Mouse (Mus musculus) limb, embryonic 14.5 days (tissue): Measurements from ENCODE around the gene Trp53tg5. TPM values are rescaled to one million over a fixed set of nuclear protein-coding genes. Genes with fewer than 3 reads are reported as not detected.

Experiments used
- ATAC-seq: fragments of 200-750 bp; cut with Nextera tagmentation; 2 replicates; pipeline ENCODE4 v1.8.0; 2017; ENCODE audit warnings: low read depth, moderate number of reproducible peaks, moderate TSS enrichment; ENCODE audit not compliant: low FRiP score
- DNase-seq: peaks from one replicate; pipeline ENCODE4 v3.0.0-alpha.2; 2015; ENCODE audit warnings: low spot score
- H3K27ac ChIP-seq: fragments of 300-500 bp; sonication (generic); replicated peaks from 2 replicates; pipeline ENCODE4 v1.5.1; 2014; ENCODE audit warnings: low read depth, mild to moderate bottlenecking, low read length, moderate library complexity, mixed read lengths
- H3K27me3 ChIP-seq: fragments of 300-500 bp; sonication (generic); 2 replicates; pipeline ENCODE4 v1.6.1; 2014; ENCODE audit warnings: low read length, mixed read lengths; ENCODE audit not compliant: control insufficient read depth, insufficient read depth
- H3K36me3 ChIP-seq: fragments of 300-500 bp; sonication (generic); 2 replicates; pipeline ENCODE4 v1.6.1; 2014; ENCODE audit warnings: mild to moderate bottlenecking, low read length, moderate library complexity, mixed read lengths; ENCODE audit not compliant: control insufficient read depth, insufficient read depth
- H3K4me1 ChIP-seq: fragments of 300-500 bp; sonication (generic); 2 replicates; pipeline ENCODE4 v1.6.1; 2014; ENCODE audit warnings: antibody characterized with exemption, low read length, mixed read lengths; ENCODE audit not compliant: control insufficient read depth, insufficient read depth
- H3K4me2 ChIP-seq: fragments of 300-500 bp; sonication (generic); replicated peaks from 2 replicates; pipeline ENCODE4 v1.6.1; 2014; ENCODE audit warnings: low read depth, mild to moderate bottlenecking, low read length, moderate library complexity; ENCODE audit not compliant: severe bottlenecking
- H3K4me3 ChIP-seq: fragments of 300-500 bp; sonication (generic); replicated peaks from 2 replicates; pipeline ENCODE4 v1.5.1; 2014; ENCODE audit warnings: low read length
- H3K9ac ChIP-seq: fragments of 300-500 bp; sonication (generic); 2 replicates; pipeline ENCODE4 v1.6.1; 2014; ENCODE audit warnings: mild to moderate bottlenecking, low read depth, low read length, moderate library complexity; ENCODE audit not compliant: severe bottlenecking
- H3K9me3 ChIP-seq: fragments of 300-500 bp; sonication (generic); 2 replicates; pipeline ENCODE4 v1.6.1; 2016; ENCODE audit warnings: low read length; ENCODE audit not compliant: control insufficient read depth
- POLR2A ChIP-seq: fragments of 200-500 bp; IDR thresholded peaks from 2 replicates; pipeline ENCODE4 v1.8.0; 2012; ENCODE audit warnings: inconsistent platforms, mild to moderate bottlenecking, moderate library complexity, borderline replicate concordance; ENCODE audit not compliant: insufficient read depth, insufficient read length; ENCODE audit errors: extremely low read depth
- WGBS: fragments of 180-500 bp; shearing (Covaris S2); extraction: QIAGEN DNeasy Blood & Tissue Kit; methylation state at CpG from one replicate; pipeline ENCODE4 v1.1.7; 2014; 5-methylcytosine and 5-hydroxymethylcytosine counted together
- polyA plus RNA-seq, 2 experiments: library from polyadenylated mRNA; depleted of rRNA in 1 of 2; stranded (reverse) in 1 of 2; unstranded in 1 of 2; fragments of >200 nt; fragmentation: Nextera tagmentation in 1 of 2; extraction: Ambion mirVana in 1 of 2; gene quantifications; 2 replicates each; pipeline versions ENCODE4 v1.2.1 to v1.2.3; 2012 to 2014

Gene Trp53tg5
- polyA plus RNA-seq, 2 experiments, result not detected

GRCm38 (mm10) chr2:164435216-164436090, 38.1 kb downstream of the Trp53tg5 start:
- no peak overlapping the region for H3K4me2 ChIP-seq
- no peak overlapping the region for H3K4me3 ChIP-seq
- H3K9me3 ChIP-seq, result no peaks in the 10 kb centered on the region
- H3K9ac ChIP-seq, result no peak overlapping the region
- no peak for TF ChIP-seq POLR2A
- no peak overlapping the region for H3K27ac ChIP-seq
- WGBS, result 34% methylated on average over 5 of the region's 5 CpGs
- peaks cover 84% of the 10 kb centered on the region for H3K4me1 ChIP-seq
- DNase-seq (no peak), ATAC-seq (no peak)
- no peaks in the 10 kb centered on the region for H3K27me3 ChIP-seq
- no peaks in the 10 kb centered on the region for H3K36me3 ChIP-seq

GRCm38 (mm10) chr2:164434681-164435080, 38.8 kb downstream of the Trp53tg5 start:
- 42% methylated on average over 3 of the region's 3 CpGs for WGBS
- no peak for TF ChIP-seq POLR2A
- Histone ChIP-seq H3K4me1 (peaks cover 81% of the 10 kb centered on the region), H3K27ac (no peak overlapping the region), H3K4me2 (no peak overlapping the region), H3K9me3 (no peaks in the 10 kb centered on the region), H3K27me3 (no peaks in the 10 kb centered on the region), H3K9ac (no peak overlapping the region), H3K36me3 (peaks cover 3% of the 10 kb centered on the region; the same call in 1 of the 2 replicates), H3K4me3 (no peak overlapping the region)
- DNase-seq (no peak), ATAC-seq (no peak)

GRCm38 (mm10) chr2:164433278-164433895, 40.1 kb downstream of the Trp53tg5 start:
- H3K9me3 ChIP-seq, result no peaks in the 10 kb centered on the region
- H3K27me3 ChIP-seq, result no peaks in the 10 kb centered on the region
- H3K9ac ChIP-seq, result 0 out of 2 replicates have a peak overlapping the region, but pooled peaks have one; percentile 12
- ATAC-seq (no peak), DNase-seq (no peak)
- H3K36me3 ChIP-seq, result peaks cover 11% of the 10 kb centered on the region
- TF ChIP-seq POLR2A, result no peak
- H3K4me2 ChIP-seq, result peak overlapping the region; percentile 20
- 69% methylated on average over 9 of the region's 9 CpGs for WGBS
- H3K4me1 ChIP-seq, result peaks cover 75% of the 10 kb centered on the region
- 0 out of 2 replicates have a peak overlapping the region, but pooled peaks have one; percentile 26 for H3K27ac ChIP-seq
- H3K4me3 ChIP-seq, result no peak overlapping the region

GRCm38 (mm10) chr2:164432541-164433191, 40.9 kb downstream of the Trp53tg5 start:
- H3K9ac ChIP-seq, result no peak overlapping the region; the same call in 1 of the 2 replicates
- peak overlapping the region; percentile 20 for H3K4me2 ChIP-seq
- no peak for TF ChIP-seq POLR2A
- ATAC-seq (no peak), DNase-seq (no peak)
- no peaks in the 10 kb centered on the region for H3K27me3 ChIP-seq
- no peaks in the 10 kb centered on the region for H3K9me3 ChIP-seq
- H3K36me3 ChIP-seq, result peaks cover 18% of the 10 kb centered on the region
- no peak overlapping the region for H3K4me3 ChIP-seq
- WGBS, result 17% methylated on average over 22 of the region's 22 CpGs
- H3K4me1 ChIP-seq, result peaks cover 71% of the 10 kb centered on the region
- H3K27ac ChIP-seq, result 0 out of 2 replicates have a peak overlapping the region, but pooled peaks have one; percentile 26
